Mouse (Mus musculus): ENCODE measurements around the gene Ireb2.
"Not testable (repeated sequence)": the region's sequence is repeated elsewhere in the genome, so short reads cannot be mapped to it uniquely, and the experiment has no call there.

Ireb2 gene

GRCm38 (mm10) chr9:54915576-54915975 is 52.0 kb downstream of the Ireb2 start:
- DNase-seq, result no peak

DNA sequence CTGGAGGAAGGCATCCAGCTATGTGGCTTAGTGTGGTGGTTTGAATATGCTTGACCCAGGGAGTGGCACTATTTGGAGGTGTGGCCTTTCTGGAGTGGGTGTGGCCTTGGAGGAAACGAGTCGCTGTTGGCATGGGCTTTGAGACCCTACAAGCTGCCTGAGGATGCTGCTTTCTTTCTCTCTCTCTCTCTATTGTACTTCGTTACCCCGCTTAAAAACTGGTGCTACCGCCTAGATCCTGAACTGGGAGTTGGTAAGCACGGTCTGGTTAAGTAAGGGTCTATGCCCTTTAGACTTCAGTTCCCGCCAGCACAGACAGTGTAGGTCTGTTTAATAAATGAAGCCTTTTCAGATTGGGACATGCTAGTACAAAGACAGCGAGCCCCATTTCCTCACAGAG is 52.8 kb downstream of the Ireb2 start:
- DNase-seq, result no peak

GRCm38 (mm10) chr9:54917010-54917677 is 53.6 kb downstream of the Ireb2 start, which contains the start of gene Hykk:
TSS of gene Hykk (plus strand) at chr9:54917283.
- peak; percentile 74 for DNase-seq

DNA sequence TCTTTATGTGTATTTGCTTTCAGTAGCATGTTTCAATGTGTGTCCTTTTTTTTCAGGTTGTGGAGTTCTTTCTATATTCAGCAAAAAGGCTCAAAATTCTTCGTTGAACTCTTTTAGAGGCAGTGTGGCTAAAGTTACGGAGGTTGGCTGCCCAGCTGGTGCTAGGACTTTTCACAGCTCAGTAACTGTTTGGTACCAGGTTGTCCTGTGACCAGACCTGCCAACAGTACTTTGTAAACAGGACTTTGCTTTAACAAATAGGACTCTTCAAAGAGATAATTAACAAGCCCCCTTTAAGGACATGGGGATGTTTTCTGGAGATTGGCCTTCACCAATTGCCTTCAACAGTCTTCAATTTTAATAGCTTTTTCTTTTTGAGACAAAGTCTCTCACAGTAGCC is 54.6 kb downstream of the Ireb2 start:
- no peak for DNase-seq

- DNase-seq, result no peak
Measured at GRCm38 (mm10) chr9:54918781-54919180, 55.2 kb downstream of the Ireb2 start.

GRCm38 (mm10) chr9:54919946-54920345 is 56.4 kb downstream of the Ireb2 start:
- no peak for DNase-seq

GRCm38 (mm10) chr9:54930741-54931140 is 67.2 kb downstream of the Ireb2 start:
- DNase-seq, result no peak

GRCm38 (mm10) chr9:54931765-54932164 is 68.2 kb downstream of the Ireb2 start:
- no peak for DNase-seq

DNA sequence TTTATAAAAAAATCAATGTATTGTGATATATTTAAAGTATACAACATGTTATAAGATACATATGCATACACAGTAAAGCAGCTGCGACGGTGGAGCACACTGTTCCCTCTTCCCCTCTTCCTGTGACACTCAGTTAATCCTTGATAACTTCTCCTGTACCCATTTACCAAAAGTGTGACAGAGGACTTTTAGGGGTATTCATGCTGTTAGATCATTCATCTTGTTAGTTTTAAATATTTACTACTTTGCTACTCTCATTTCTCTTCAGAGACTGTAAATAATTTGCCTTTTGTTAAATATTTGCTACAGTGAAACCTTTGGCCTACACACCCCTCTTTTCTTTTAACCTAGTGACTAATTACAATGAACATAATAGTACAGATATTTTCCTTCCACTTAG is 68.8 kb downstream of the Ireb2 start:
- no peak for DNase-seq

GRCm38 (mm10) chr9:54942071-54942470 is 78.5 kb downstream of the Ireb2 start:
- DNase-seq, result no peak

DNA sequence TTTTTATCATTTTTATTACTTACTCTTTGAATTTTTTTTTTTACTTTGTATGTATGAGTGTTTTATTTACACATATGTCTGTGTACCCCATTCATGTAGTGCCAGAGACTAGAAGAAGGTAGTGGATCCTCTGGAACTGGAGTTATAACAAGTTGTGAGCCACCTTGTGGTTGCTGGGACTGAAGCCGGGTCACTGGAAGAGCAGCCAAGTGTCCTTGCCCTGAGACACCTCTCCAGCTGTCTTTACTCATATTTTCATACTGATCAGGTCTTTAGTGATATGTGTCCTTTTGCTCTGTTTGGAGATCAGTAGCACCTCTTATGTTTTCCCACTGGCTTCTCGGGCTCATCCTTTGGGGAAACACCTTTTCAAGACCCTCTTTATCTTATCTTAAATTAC is 80.9 kb downstream of the Ireb2 start:
- DNase-seq, result no peak

DNA sequence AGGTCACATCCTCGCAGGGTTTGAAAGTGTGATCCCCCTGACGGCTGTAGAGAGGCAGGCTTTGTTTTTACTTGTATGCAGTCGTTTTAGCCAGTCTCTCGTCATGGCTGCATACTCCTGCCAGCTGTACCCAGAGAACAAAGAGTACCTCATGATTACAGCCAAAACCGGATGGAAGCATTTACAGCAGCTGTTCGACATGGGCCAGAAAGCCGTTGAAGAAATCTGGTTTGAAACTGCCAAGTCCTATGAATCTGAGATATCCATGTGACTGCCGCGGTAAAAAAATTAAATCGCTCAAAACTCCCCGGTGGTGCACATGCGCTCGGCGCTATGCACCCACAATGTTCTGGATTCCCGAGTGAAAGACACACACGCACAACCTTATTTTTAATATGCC is 82.7 kb downstream of the Ireb2 start:
- DNase-seq, result no peak

GRCm38 (mm10) chr9:54949465-54949864 is 85.9 kb downstream of the Ireb2 start:
- no peak for DNase-seq

DNA sequence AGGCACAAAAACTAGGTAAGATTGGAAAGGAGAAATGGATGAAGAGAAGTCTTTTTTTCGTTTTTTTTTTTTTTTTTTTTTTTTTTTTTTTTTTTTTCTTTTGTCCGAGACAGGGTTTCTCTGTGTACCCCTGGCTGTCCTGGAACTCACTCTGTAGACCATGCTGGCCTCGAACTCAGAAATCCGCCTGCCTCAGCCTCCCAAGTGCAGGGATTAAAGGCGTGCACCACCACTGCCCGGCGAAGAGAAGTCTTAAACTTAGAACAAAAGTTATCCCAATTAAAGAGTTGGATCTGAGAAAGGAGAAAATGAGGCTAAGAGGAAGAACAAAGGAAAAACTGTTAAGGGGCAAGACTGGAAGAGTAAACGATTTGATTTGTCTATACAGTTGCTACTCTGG is 86.6 kb downstream of the Ireb2 start:
- DNase-seq, result not testable (repeated sequence)

DNA sequence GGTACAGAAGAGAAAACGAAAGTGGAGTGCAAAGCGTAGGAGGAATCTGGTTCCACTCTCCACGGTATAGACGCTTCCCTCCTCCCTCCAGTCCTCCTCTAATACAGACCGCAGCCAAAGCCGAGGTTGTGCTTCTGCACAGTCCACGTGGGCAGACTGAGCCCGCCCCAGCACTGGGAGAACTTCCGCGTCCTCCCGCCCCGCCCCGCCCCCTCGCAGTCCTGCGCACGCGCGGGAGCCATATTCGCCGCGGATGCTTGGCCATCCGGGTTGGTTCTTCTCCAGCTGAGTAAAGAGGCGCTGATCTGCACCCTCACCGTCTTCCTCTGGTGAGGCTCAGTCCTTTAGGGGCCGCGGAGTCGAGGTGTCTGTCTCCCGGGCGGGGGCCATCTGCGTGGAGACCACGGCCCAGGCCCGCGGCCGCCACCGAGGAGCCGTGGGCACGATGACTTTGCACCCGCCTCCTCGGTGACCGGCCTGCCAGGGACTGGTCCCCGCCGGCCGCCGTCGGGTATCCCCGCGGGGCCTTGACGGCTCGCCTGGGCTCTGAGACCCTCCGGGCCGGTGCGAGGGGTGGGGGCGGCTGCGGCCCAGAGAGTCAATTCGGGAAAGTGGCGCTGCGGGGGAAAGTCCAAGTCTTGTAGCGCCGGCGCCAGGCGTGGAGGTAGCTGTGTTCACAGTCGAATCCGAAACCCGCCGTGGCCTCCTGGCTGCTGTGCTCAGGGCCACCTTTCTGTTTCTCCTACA is 87.2 kb downstream of the Ireb2 start, which contains the start of the genes Psma4 and AY074887:
Gene Psma4, plus strand, starts transcription at position 216 of the 747 bp plus-strand sequence.
Gene AY074887, minus strand, starts transcription at position 424 of the 747 bp plus-strand sequence.
- peak; percentile 97 for DNase-seq

- DNase-seq, result no peak
Measured at GRCm38 (mm10) chr9:54961059-54961458, 97.5 kb downstream of the Ireb2 start.
